Comparison of ENCODE assay signal across 8 mouse cellular contexts in the genomic region with DNA sequence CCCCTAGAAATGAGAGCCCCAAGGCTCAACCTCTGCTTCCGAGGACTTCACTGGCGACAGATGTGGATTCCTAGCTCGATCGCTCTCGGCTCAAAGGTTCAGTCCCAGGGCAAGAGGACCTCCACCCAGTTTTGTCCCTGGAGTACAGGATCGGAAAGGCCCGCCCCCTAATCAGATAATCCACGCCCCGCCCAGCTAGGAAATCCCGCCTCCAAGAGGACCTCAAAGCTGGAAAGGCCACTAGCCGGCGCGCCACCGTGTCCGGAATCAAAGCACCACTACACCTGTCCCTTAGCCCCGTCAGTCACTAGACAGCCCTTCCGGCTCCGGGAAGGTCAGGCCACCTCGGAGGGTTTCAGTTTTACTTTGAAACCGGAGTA. TPM values are rescaled to one million over a fixed set of nuclear protein-coding genes. Genes with fewer than 3 reads are reported as not detected.
DNase-seq lines count a peak whose midpoint lies in the region; ATAC-seq lines count a peak whose summit lies in the region.

No protein-coding gene starts in this region.

- whole genome bisulfite sequencing in hindbrain, embryonic 14.5 days: under 1% methylated on average over 20 of the region's 20 CpGs

- H3K9ac ChIP-seq in hindbrain, embryonic 14.5 days: peak overlapping the region; percentile 71

- ATAC-seq in hindbrain, embryonic 14.5 days (ENCODE audit: low FRiP score): peak; percentile 31

- peaks cover 38% of the 10 kb centered on the region for H3K36me3 ChIP-seq in hindbrain, embryonic 14.5 days (replicated peaks; ENCODE audit: control insufficient read depth, insufficient read depth)

- DNase-seq in adrenal gland, adult (ENCODE audit: inconsistent age in 2 of 2, low spot score in 1 of 2): peak; percentile 92 to 97
- DNase-seq in cerebellum, postnatal 36 days: peak; percentile 77 to 79
- peak; percentile 67 to 68 for DNase-seq in frontal cortex, postnatal 36 days (ENCODE audit: low spot score in 2 of 2)
- peak; percentile 79 for DNase-seq in hindbrain, embryonic 14.5 days (ENCODE audit: low spot score)
- peak; percentile 51 to 58 for DNase-seq in layer of hippocampus, postnatal 25 days (ENCODE audit: extremely low spot score in 1 of 2, low spot score in 1 of 2)
- DNase-seq in lung, postnatal 25 days (ENCODE audit: low spot score): peak; percentile 91
- DNase-seq in retina, postnatal 1 day: peak; percentile 91
- DNase-seq in thymus, postnatal 25 days: no peak

- no peaks in the 10 kb centered on the region for H3K9me3 ChIP-seq in hindbrain, embryonic 14.5 days (ENCODE audit: control insufficient read depth, low read length)

- peak overlapping the region; percentile 82 for H3K27ac ChIP-seq in hindbrain, embryonic 14.5 days

- H3K4me1 ChIP-seq in hindbrain, embryonic 14.5 days (replicated peaks; ENCODE audit: control insufficient read depth, insufficient read depth, low read length): peaks cover 15% of the 10 kb centered on the region

- H3K4me3 ChIP-seq in hindbrain, embryonic 14.5 days (replicated peaks; ENCODE audit: low read length): peak overlapping the region; percentile 58

- peak overlapping the region; percentile 82 for H3K4me2 ChIP-seq in hindbrain, embryonic 14.5 days (replicated peaks)

- no peaks in the 10 kb centered on the region for H3K27me3 ChIP-seq in hindbrain, embryonic 14.5 days (ENCODE audit: control insufficient read depth, insufficient read depth, low read length)

RNA-seq across cellular contexts. Expression of a gene that starts 0.9 kb away (rescaled TPM):
- 132 and 141 TPM in 2 replicates for polyA plus RNA-seq in hindbrain, embryonic 14.5 days (2014; fragmentation: Nextera tagmentation; extraction: Ambion mirVana)
- 10 to 100 TPM; 43.3 to 49.5 TPM for total RNA-seq in layer of hippocampus, postnatal 25 days (2021)

RNA-seq across cellular contexts. Expression of a gene that starts 38.6 kb away (rescaled TPM):
- 232 and 253 TPM in 2 replicates for polyA plus RNA-seq in hindbrain, embryonic 14.5 days (2014; fragmentation: Nextera tagmentation; extraction: Ambion mirVana)
- total RNA-seq in layer of hippocampus, postnatal 25 days (2021): 100 to 1,000 TPM in 1 of 2 experiments, 10 to 100 TPM in 1; 63.7 to 105 TPM

RNA-seq across cellular contexts. Expression of a gene that starts 43.3 kb away (rescaled TPM):
- 1.0 and 1.7 TPM in 2 replicates for polyA plus RNA-seq in hindbrain, embryonic 14.5 days (2014; fragmentation: Nextera tagmentation; extraction: Ambion mirVana)
- 1 to 10 TPM in 1 of 2 experiments, under 1 TPM in 1; 0.94 to 1.2 TPM for total RNA-seq in layer of hippocampus, postnatal 25 days (2021)

RNA-seq across cellular contexts. Expression of a gene that starts 52.5 kb away (rescaled TPM):
- polyA plus RNA-seq in hindbrain, embryonic 14.5 days (2014; fragmentation: Nextera tagmentation; extraction: Ambion mirVana): 26.1 and 34.8 TPM in 2 replicates
- total RNA-seq in layer of hippocampus, postnatal 25 days (2021): 100 to 1,000 TPM; 369 to 386 TPM

RNA-seq across cellular contexts. Expression of a gene that starts 58.2 kb away (rescaled TPM):
- polyA plus RNA-seq in hindbrain, embryonic 14.5 days (2014; fragmentation: Nextera tagmentation; extraction: Ambion mirVana): 18.0 and 22.9 TPM in 2 replicates
- total RNA-seq in layer of hippocampus, postnatal 25 days (2021): 100 to 1,000 TPM; 154 to 196 TPM
